Mouse (Mus musculus) CD8-positive naive resting alpha-beta T cell, adult 2 months (primary cell): ENCODE data around the gene Rhd.
A peak's percentile ranks its signal among the peaks of the same experiment; 100 is the strongest.

Source experiments
- DNase-seq, 2 experiments: peaks; one replicate each; pipeline ENCODE4 v3.0.0; 2022; ENCODE audit warnings: low read depth in 2 of 2, low spot score in 2 of 2

Rhd gene

DNA sequence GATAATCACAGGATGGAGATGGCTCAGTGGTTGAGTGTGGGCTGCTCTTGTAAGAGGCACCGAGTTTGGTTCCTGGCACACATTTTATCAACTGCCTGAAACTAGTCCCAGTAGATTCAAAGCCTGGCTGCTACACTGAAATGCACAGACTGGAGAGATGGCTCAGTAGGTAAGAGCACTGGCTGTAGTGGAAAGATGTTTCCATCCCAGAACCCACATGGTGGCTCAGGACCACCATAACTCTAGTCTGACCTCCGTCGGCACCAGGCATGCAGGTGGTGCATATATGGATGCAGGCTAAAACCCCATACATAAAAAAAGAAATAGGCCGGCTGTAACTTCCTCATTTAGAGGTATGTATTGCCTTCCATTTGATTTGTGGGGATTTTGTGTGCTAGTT is 65.2 kb downstream of the Rhd start:
- DNase-seq = no peak

DNA sequence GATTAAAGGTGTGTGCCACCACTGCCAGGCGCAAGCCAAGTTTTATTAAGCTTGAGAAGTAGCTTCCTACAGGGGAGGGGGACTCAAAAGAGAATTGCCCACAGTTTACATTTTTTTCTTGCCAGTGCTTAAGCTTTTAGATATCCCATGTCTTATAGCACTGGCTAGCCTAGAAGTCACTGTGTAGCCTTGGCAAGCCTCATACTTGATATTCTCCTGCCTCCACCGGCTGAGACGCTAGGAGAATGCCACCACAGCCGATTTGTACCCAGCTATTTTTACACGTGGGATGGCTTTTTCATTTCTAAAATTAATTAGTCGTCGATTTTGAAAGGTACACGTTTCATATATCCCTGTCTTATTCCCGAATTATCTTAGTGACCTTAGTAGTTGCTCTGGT is 65.9 kb downstream of the Rhd start:
- DNase-seq = no peak

DNA sequence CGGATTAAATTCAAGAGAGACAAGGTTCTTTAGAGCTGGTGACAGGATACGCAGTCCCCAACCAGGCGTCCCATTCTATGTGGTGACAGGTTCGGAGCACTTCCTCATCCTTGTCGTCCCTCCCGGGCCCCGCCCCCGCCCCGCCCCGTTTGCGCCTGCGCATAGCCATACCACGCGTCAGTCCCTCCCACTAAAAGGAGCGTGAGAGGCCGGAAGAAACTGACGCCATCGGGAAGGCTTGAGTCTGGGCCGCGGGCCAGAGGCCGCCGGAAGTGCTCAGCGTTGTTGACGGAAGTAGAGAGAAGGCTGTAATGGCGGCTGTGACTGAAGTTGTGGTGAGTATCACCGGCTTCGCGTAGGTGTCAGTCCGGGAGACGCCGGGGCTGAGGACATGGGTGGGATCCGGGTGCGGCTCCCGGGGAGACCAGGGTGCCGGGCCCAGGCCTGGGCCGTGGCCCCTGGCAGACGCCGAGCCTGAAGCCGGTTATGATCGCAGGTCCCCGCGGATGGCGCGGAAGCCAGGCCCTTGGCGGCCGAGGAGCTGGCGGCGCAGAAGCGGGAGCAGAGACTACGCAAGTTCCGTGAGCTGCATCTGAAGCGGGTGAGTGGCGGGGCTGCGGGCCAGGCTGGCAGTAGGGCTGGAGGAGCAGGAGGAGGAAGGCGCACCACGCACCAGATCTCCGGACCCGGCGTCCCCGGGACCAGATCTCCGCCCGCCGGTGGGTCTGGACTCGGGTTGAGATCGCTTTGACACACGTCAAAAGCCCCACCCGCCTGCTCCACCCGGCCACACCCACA is 66.5 kb downstream of the Rhd start, which contains the start of gene Syf2:
Gene Syf2, plus strand, starts transcription at position 215 of the 798 bp plus-strand sequence.
- peak; percentile 88 to 91 for DNase-seq

DNA sequence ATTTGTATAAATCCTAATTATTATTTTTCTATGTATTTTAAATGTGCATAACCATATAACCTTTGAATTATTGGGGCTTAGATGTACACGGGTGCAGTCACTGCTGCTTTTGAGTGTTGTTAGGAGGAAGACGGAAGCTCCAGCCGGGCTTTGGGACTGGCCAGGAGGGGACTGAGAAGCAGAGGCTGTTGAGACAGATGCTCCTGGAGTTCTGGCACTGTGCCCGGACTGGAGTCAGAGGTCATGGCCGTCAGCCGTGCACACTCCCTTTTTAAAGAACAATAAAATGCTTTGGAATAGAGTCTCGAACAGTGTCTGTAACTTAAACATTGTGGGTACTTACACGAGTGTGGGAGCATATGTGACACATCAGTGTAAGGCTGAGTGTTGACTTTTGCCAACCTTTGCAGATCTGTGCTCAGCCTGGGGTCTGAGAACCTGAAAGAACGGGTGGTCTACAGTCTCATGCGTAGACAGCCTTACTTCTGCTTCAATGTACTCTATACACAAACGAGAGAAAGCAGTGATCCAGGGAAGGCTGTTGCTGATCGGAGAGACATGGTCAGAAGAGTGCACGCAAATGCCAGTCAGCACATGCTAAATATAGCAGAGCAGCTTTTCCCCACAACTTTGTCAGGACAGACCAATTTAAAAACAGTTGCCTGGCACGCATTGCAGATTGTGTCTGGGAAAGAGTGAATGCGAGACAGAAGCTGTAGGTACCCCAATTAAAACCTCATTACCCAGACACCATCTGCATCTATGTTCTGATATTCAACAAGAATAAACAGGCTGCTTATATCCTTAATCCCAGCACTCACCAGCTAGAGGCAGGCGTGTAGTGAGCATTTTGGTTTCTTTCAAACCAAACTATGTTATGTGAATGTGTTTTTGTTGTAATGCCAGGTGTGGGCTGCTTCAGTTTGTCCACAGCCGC is 73.2 kb downstream of the Rhd start:
- DNase-seq = no peak

DNA sequence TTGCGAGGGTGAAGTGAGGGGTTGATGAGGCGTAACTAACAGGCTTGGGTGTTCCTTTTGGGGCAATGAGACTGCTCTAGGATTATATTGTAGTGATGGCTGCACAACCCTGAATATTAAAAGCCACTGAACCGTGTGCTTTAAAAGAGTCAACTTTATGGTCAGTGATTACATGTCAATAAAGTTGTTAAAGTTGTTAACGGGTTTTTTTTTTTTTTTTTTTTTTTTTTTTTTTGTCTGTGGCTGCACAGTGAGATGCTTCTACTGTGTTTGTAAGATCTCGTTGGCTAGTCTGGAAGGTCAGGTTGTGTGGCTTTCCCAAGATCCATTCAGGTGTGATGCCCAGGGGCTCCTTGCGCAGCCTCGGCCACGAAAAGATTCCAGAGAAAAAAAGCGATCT is 75.6 kb downstream of the Rhd start:
- DNase-seq = no peak

DNA sequence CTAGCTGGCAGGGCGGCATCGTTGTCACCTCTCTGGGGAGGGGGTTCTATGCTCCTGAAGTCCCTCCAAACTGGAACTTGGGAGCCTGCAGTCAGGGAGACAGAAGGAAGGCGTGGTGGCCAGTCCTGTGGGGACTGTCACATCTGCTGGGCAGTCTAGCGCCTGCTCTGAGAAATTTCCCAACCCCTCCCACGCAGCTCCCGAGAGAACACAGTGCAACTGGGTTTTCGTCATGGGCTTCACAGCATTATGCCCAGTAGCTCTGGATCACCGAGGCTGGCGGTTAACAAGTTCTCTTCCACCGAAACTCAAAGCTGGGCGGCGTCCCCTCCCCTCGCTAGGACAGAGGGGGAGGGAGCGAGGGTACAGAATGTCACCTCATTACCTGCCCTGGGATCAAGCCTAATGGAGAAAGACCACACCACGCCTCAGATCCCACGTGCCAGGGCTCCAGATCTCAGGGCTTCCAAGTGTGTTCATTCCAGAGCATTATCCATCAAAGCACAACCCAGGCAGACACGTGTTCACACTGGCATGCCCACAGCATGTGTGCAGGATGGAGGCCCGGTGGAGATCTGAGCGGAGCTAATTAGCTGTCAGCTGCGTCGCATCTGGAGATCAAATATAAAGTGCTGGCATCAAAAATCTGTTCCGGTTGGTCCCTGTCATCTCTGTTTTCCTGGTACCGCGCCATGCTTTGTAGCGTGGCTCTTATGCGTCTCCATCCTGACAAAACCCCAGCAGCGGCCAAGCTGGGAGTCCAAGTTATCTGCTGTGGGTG is 79.6 kb downstream of the Rhd start:
- DNase-seq = no peak
